Mouse (Mus musculus) kidney, postnatal 14 days (tissue): Measurements from ENCODE around the gene Dhx30.
"Not testable (repeated sequence)": the region's sequence is repeated elsewhere in the genome, so short reads cannot be mapped to it uniquely, and the experiment has no call there.

Source experiments
- DNase-seq: peaks from one replicate; pipeline ENCODE4 v3.0.0; 2022; ENCODE audit warnings: mixed read lengths

Gene Dhx30

DNA sequence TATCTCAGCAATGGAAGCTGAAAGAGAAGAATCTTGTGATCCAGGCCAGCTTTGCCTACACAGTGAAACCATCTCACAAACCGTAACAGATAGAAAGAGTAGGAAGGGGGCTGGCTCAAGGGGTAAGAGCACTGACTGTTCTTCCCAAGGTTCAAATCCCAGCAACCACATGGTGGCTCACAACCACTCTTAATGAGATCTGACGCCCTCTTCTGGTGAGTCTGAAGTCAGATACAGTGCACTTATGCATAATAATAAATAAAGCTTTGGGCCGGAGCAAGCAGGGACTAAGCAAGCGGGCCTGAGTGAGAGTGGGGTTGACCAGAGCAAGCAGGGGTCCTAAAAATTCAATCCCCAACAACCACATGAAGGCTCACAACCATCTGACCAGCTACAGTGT is 24.3 kb downstream of the Dhx30 start:
- DNase-seq = no peak

DNA sequence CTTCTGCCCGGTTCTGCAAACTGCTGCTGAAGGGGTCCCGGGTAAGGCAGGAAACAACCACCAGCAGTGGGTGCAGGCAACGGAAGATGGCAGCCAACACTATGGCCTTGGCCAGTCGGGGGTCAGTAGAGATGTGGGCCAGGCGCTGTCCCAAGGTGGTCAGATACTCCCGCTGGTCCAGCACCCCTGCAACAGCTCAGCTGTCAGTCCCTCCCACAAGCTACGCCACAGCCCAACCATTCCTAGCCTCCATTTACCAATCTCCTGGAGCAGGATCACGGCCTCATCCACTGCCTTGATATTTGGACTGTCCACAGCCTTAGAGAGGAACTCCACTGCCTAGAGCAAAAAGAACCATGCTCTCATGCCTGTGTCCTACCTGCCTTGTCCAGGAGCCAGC is 31.9 kb downstream of the Dhx30 start:
- no peak for DNase-seq

DNA sequence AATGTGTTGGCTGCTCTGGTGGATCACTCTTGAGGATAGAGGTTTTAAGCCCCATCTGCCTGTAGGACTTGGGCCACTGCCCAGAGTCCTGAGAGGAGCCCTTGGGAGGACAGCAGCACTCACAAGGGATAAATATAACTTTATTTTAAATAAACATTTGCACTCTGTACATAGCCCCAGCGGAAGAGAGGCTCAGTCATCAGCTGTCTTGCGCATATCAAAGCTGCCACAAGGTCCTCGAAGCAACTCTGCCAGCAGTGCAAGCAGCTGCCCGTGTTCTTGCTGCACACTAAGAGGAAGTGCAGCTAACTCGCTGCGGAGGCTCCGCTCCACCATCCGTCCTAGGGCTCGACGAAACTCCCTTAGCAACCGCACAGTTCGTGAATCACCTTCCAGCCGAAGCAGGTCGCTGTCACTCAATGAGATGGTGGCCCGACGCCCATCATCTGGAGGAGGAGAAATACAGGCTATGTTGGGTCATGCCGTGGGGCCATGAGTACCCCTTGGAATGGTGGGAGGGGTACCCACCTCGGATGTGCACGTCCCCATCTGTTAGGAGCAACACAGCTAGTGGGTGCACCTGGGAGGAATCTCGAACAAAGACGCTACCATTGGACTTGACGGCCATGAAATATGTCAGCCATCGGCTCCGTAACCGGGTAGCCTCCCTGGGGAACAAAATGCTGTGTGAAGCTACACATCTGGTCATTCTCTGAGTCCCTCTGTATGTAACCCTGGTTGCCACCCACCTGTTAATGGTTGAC is 33.2 kb downstream of the Dhx30 start:
- DNase-seq = peak; percentile 26

DNA sequence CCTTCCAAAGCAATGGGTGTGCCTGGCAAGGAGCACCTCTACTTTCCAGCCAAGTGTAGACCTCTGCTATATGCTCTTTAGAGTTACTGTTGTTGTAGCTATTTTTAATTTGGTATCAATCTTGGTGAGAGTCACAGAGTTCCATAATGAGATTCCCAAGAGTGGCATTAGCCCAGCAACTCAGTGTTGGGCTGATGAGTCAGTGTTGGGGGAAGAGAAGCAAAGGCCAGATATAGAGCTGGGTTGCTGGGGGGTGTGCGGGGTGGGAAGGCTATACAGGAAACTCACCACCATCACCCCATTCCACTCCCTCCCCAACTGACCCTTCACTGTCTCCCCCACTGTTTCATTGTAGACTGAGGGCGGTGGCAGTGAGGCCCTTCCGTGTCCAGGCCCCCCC is 36.6 kb downstream of the Dhx30 start:
- DNase-seq = no peak

DNA sequence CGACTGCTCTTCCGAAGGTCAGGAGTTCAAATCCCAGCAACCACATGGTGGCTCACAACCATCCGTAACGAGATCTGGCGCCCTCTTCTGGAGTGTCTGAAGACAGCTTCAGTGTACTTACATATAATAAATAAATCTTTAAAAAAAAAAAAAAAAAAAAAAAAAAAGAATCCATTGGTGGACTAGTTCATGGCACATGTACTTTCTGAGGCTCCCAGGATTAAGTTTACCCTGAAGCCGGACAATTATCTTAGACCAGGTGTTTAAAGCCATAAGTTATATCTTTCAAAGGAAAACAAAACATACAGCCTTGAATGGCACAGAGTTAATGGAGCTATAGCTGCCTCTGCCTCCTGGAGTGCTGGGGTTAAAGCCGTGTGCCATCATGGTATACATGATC is 41.2 kb downstream of the Dhx30 start:
- not testable (repeated sequence) for DNase-seq

DNA sequence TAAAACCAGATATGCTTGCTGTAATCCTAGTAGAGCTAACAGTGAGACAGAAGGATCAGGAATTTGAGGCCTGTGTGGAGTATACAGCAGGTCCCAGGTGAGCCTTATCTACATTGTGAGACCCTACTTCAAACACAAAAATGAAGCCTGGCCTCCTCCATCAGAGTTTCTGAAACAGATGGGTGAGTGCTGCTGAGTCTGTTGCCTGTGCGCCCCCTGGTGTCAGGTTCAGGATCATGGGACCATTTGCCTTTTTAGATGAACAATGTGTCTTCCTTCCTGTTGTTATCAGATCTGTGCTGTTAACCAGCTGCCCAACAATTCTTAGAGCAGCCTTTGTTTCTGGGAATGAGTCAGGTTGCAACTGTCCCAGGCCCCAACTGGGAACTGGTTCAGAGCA is 45.8 kb downstream of the Dhx30 start:
- DNase-seq = peak; percentile 80

DNA sequence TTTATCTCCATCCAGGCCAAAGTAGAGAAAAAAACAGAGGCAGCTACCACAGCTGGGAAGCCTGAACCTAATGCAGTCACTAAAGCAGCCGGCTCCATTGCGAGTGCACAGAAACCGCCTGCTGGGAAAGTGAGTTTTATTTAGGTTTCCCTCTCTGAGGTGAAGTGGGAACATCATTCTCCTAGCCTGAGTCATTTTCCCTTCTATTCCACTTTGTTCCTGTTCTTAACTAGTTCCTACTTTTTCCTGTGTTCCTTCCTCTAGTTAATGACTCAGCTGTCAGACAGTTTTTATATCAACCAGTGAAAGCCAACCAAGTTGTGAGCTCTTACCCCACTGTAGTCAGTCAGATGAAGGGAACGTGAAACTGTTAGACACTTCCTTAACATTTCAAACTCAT is 46.6 kb downstream of the Dhx30 start:
- no peak for DNase-seq

DNA sequence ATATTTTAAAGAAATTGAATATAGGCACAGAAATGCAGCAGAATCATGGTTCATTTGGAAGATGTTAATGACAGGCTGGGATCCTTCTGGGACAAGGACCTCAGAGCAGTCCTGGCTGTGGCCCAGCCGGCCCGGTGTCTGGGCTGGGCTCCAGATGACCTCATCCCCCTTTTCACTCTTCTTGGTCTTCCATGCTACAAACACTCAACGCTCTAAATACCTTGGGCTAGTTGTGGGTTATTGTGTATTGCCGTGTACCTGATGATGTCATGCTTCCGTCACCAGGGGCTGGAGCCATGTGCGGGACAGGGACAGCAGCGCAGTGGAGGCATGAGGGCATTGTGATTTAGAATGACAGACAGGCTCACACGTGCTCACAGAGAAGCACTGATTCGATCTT is 47.3 kb downstream of the Dhx30 start:
- peak; percentile 30 for DNase-seq

DNA sequence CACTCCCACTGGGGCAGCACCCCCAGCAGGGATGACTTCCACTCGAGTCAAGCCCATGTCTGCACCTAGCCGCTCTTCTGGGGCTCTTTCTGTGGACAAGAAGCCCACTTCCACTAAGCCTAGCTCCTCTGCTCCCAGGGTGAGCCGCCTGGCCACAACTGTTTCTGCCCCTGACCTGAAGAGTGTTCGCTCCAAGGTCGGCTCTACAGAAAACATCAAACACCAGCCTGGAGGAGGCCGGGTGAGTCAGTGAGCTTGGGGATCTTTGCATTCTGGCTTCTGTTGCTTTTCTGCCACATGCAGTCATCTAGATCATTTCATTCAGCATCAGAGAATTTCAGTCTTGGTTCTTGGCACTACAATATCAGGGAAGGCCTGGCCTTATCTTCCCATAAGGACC is 48.9 kb downstream of the Dhx30 start:
- no peak for DNase-seq

DNA sequence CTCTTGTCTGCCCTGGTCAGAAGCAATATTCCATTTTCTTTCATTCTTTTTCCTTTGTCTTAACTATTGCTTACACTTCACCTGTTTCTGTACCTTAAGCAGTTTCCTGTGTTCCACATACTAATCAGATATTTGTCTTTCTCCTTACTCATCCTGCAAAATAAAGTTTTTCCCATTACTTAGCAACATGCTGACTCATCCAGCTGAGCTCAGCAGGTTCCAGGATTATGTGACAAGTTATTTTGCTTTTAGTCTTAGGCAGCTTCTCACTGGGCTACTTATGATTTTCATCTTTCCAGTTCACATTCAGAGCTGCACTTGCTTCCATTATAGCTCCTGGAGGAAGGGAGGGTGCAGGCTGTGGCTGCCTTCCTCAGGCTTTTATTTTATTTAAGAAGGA is 53.0 kb downstream of the Dhx30 start:
- DNase-seq = no peak

DNA sequence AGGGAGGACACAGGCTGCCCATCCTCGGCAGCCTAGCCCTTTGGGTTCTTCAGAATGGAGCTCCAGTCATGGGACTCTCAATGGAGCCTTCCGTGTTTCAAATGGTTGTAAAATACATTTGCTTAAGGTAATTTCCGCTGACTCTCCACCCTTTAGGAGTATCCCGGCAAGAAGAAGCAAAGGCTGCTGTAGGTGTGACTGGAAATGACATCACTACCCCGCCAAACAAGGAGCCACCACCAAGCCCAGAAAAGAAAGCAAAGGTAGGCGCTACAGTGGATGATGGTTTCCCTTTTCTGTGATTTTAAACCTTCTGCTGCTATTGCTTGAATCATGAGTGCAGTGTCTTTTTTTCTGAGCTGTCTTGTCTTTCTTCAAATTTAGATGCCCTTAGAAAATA is 54.8 kb downstream of the Dhx30 start:
- DNase-seq = no peak

DNA sequence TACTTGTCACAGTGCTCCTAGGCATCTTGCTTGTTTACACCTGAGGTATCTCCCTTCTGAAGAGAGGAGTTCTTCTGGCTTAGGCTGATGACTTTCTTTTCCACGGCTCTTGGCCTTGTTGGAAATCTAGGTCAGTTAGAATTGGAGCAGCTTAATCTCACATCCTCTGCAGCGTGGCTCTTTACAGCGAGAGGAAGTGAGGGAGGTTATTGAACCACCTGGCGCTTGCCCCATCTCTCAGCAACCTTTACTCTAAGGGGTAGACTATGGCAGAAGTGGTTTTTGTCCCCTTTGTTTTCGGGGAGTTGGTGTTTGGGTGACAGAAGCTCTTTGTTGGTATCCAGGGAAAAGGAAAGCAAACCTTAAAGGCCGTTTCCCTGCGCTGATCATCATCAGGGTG is 55.2 kb downstream of the Dhx30 start:
- DNase-seq = no peak

DNA sequence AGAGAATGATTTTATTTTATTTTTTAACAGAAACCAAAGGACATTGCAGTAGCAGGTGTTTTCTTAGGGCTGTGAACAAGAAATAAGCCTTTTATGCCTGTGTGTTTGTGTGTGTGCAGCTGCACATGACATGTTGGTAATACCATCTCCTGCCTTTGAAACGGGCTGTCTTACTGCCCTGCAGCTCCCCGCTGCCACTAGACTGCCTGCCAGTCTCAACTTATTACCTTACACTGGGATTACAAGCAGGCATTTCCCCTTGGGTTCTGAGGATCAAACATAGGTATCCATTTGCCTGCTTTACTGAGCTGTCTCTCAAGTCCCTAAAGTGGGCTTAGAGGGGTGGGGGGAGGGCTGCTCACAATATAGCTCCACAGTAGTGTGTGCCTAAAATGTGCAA is 56.9 kb downstream of the Dhx30 start:
- DNase-seq = no peak

DNA sequence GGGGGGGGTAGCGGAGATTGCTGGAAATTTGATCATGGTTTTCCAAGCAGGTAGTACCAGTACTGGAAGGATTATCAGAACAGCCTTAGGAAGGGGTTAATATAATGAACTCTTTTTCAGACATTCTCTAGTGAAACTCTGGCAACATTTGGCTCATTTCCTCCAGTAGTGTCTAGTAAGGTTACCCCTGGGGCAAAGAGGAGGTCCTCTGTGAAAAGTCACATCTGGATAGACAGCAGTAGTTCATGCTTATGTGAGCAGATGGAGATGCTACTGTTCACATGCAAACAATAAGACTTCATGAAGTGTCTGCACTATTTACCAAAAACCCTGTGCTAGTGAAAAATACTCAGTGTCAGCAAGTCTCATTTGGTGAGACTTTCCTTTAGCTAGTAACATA is 60.4 kb downstream of the Dhx30 start:
- peak; percentile 22 for DNase-seq

DNA sequence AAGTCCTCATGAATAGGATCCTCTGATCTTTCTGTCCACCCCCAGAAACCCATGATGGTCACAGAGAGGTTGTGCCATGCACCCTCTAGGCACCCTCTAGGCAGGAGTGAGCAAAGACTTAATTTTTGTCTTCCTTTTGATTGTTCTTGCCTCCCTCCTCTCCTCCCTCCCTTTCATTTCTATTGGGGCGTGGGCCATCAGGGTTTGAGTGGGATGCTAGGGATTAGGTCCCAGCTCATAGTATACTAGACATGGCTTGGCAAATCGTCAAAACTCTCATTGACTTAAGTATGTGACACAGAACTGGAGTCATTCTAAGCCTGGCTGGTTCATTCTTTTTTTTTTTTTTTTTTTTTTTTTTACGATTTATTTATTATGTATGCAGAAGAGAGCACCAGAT is 62.8 kb downstream of the Dhx30 start:
- no peak for DNase-seq

DNA sequence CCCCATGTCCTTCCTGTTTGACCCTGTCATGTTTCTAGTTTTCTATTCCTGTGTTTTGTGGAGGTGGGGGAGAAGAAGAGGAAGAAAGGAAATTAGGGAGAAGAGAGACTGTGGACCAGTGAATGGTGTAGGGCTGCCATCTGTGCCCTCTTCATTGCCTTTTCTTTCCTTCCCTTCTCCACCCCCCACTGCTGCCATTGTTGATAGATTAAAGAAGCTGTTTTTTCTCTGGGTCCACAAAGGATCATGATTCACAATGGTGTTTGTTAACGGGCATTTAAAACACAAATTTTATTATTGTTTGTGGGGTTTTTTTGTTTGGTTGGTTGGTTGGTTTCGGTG is 63.6 kb downstream of the Dhx30 start:
- no peak for DNase-seq

DNA sequence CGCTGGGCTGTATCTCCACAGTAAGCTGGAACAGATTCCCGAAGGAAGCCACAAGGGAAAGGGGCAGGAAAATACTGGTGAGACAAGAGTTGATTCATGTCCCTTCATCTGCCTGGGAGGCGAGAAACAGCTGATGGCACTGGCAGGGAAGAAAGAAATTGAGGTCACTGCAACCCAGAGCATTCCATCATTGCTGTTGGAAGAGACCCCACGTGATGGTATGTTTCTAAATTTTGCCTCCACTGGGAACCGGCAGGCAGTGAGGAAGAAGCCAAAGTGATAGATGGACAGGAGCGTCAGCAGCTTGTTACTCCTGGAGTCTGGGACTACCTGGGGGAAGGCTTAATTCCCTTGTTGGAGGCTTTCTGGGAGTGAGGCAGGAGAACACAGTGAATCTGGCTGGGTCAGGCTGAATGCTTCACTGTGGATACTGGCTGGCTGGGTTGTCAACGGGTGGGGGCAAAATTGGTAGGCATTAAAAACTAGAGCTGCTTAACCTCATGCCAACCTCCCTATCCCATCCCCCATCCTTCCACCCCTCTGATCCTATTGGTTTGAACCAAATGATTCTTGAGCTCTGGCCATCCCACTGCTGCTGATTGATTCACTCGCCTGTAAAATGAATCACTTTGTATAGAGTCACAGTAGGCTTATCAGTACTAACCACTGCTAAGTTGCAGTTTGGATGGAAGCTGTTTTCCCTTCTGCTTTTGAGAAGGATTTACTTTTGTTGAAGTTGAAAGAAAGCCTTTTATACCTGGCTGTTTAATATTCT is 64.1 kb downstream of the Dhx30 start:
- DNase-seq = peak; percentile 12

DNA sequence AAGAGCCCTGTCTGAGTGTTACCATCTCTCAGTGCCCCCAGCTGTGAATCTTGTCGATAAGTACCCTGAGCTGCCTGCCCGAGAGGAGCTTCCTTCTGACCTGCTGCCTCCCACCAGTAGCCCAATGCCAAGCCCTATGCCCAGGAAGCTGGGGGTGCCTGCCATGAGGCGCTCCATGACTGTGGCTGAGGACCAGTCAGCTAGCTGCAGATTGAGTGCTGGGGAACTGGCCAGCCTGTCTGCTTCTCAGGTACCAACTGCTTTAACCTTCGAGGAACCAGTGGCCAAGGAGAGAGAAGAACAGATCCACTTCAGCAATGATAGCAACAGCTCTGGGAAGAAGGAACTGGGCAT is 64.7 kb downstream of the Dhx30 start:
- no peak for DNase-seq

DNA sequence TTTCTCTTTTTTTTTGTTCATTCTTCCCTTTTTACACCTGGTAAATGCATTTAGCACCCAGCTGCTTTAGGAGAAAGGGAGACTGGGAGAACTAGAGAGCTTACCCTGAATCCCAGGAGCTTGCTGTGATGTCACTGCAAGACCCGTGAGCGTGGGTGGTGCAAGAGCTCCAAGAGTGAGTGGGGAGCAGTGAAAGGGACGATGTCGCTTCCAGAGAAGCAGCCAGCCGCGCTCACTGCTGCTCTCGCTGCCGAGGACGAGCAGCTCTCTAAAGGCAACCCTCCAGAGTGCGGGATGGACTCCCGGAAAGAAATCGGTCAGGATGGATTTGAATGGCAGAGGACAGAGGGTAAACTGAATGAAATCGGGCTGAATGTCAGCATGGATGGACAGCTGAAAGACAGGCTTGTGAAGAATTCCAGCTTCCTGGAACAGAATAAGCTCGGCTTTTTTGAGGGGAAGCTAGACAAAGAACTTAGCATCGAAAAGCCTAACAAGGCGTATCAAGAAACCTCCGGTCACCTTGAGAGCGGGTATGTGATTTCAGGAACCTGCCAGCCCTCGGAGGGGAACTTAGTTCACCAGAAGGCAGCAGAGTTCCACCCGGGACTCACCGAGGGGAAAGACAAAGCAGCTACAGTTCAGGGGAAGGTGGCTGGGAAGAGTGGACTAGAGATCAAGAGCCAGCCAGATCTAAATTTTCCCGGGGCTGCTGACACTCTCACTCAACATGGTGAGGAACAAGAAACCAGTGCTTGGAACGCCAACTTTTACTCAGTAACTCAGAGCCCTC is 65.6 kb downstream of the Dhx30 start:
- DNase-seq = no peak

DNA sequence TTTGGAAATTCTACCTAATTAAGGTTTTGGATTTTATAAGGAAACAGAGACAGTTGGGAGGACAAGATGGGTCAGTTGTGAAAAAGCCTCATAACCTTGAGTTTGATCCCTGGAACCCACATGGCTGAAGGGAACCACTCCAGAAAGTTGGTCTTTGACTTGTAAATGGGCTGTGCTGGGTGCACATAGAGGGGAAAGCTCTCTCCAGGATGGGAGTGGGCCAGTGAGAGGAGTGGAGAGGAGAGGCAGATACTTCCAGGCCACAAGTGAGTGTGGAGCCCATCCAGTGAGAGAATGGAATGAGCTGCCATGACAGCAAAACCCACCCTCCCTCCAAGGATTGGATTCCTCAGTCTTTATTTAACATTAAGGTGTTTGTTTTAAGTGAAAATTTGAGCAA is 66.4 kb downstream of the Dhx30 start:
- no peak for DNase-seq

DNA sequence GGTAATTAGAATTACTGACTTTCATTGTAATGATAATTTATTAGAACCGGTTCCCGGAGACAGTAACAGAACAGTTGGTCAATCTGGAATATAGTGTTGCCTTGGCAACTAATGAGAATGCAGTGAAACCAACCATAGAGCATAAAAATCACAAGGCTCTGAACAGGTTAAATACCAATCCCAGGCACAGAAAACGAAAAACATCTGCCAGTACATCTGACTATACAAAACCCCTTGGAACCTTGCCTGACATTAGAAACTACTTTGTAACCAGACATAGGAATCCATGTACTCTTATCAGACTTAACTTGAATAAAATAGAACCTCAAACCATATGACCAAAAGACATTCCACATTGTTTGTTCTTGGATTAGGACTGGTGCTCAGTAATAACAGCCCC is 69.8 kb downstream of the Dhx30 start:
- no peak for DNase-seq

DNA sequence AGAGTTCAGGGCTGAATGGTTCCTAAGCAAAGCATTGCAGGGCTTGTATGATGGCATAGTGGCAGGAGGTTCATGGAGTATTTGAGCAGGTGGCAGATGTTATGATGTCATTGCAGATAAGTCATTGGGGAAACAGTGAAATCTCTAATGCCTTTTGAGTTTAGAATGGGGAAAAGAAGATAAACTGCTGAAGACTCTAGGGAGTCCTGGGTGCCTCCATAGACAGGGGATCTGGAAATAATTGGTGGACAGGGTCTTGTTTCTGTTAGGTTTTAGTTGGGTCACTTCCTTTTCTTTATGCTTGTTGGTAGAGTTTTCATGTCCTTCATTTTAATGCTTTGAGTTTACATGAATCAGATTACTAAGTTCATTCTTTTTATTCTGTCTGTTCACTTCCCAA is 70.4 kb downstream of the Dhx30 start:
- no peak for DNase-seq

DNA sequence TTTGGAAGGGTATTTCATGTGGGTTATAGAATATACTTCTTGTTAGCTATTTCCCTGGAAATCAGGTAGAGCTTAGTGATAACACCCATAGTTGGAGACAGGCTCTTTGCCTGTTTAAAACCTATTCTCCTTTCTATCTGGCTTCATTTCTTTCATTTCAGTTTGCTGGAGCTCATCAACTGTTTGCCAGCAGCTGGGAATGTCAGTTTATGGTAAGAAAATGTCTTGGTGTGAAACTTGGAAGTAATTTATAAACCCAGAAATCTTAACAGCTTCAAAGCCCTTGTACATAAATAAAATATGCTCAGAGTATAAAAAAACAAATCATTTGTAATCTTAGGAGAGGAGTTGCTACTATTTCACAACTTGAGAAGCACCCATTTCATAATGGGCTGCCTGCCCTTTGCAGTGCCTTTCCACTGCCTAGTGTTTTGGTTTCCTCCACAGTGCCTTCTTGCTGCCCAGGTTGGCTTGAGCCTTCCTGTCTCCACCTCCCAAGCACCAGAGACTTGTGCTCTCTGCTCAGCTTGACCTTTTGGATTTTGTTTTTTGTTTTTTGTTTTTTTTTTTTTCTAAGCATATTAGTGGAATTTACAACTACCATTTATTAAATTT is 71.8 kb downstream of the Dhx30 start:
- DNase-seq = no peak

DNA sequence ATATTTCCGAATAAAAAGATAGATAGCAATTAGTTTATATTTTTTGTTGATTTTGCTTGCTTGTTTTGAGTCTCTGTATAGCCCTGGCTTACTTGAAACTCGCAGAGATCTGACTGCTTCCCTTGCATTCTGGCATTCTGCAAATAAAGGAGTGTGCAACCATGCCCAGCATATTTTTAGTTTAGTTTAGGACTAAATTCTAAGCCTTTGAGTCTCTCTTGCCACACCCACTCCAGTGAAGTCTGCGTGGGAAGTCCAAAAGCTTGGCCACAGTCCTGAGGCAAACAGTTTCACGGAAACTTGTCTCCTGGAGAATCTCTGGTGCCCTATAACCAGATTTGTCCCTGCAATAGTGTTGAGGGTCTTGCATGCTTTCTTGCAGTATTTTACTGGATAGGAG is 73.3 kb downstream of the Dhx30 start:
- no peak for DNase-seq
